Mouse (Mus musculus): ENCODE measurements at regions not wholly inside any gene's neighbourhood (a gene's known extent, or its start where the extent isn't known, plus 50 kb on each side); places are given as distances from the start of the nearest gene placed in this dataset.

- DNase-seq = no peak
Measured at GRCm38 (mm10) chr14:31891500-31892185, 61.2 kb upstream of the Ankrd28 start.

GRCm38 (mm10) chr14:31892186-31892510 lies 61.7 kb upstream of the Ankrd28 start:
- DNase-seq = no peak

- DNase-seq = no peak
Measured at GRCm38 (mm10) chr14:31896500-31896899, 66.0 kb upstream of the Ankrd28 start.

- no peak for DNase-seq
Measured at GRCm38 (mm10) chr14:31899504-31899903, 69.1 kb upstream of the Ankrd28 start.

- no peak for DNase-seq
Measured at GRCm38 (mm10) chr14:31899906-31900305, 69.5 kb upstream of the Ankrd28 start.

- no peak for DNase-seq
Measured at GRCm38 (mm10) chr14:31901901-31902300, 71.5 kb upstream of the Ankrd28 start.

- DNase-seq = no peak
Measured at GRCm38 (mm10) chr14:31903664-31904063, 73.2 kb upstream of the Ankrd28 start.

GRCm38 (mm10) chr14:31908591-31908990 lies 78.1 kb upstream of the Ankrd28 start:
- DNase-seq = no peak

GRCm38 (mm10) chr14:31909291-31909690 lies 78.8 kb upstream of the Ankrd28 start:
- DNase-seq = no peak

GRCm38 (mm10) chr14:31910809-31911208 lies 80.4 kb upstream of the Ankrd28 start:
- DNase-seq = no peak

GRCm38 (mm10) chr14:31918461-31918860 lies 88.0 kb upstream of the Ankrd28 start:
- no peak for DNase-seq

- no peak for DNase-seq
Measured at GRCm38 (mm10) chr14:31918921-31919320, 88.5 kb upstream of the Ankrd28 start.

GRCm38 (mm10) chr14:31929161-31929707 lies 98.8 kb upstream of the Ankrd28 start:
- DNase-seq = no peak

- peak; percentile 8 to 16 for DNase-seq
Measured at GRCm38 (mm10) chr14:31930367-31930766, 98.4 kb upstream of the Galnt15 start.

- DNase-seq = no peak
Measured at GRCm38 (mm10) chr14:31931971-31932370, 96.8 kb upstream of the Galnt15 start.

- DNase-seq = no peak
Measured at GRCm38 (mm10) chr14:31933441-31933840, 95.3 kb upstream of the Galnt15 start.

- no peak for DNase-seq
Measured at GRCm38 (mm10) chr14:31933841-31934271, 94.9 kb upstream of the Galnt15 start.

- DNase-seq = no peak
Measured at GRCm38 (mm10) chr14:31934321-31934720, 94.5 kb upstream of the Galnt15 start.

GRCm38 (mm10) chr14:31934771-31935170 lies 94.0 kb upstream of the Galnt15 start:
- DNase-seq = no peak

GRCm38 (mm10) chr14:31935411-31935810 lies 93.4 kb upstream of the Galnt15 start:
- no peak for DNase-seq

- no peak for DNase-seq
Measured at GRCm38 (mm10) chr14:31936581-31936980, 92.2 kb upstream of the Galnt15 start.

GRCm38 (mm10) chr14:31940900-31941299 lies 87.9 kb upstream of the Galnt15 start:
- no peak for DNase-seq

GRCm38 (mm10) chr14:31942266-31942960 lies 86.4 kb upstream of the Galnt15 start:
- DNase-seq = no peak

- DNase-seq = no peak
Measured at GRCm38 (mm10) chr14:31944682-31945081, 84.1 kb upstream of the Galnt15 start.

All from spleen, adult 18-20 months (tissue).